Mouse (Mus musculus) MEL (cell line): ENCODE results near the gene D430041D05Rik.

Source experiments
- CTCF ChIP-seq, 3 experiments: IDR thresholded peaks in 2 of 3; conservative IDR thresholded peaks in 1 of 3; 2 replicates each; pipeline ENCODE4 v1.5.1; 2011 to 2012; ENCODE audit warnings: low read length in 3 of 3, low read depth in 2 of 3, mild to moderate bottlenecking in 2 of 3, improper control_type of control experiment in 1 of 3, inconsistent platforms in 1 of 3, mixed read lengths in 1 of 3, moderate library complexity in 1 of 3; ENCODE audit not compliant: control insufficient read depth in 1 of 3, insufficient read depth in 1 of 3, poor library complexity in 1 of 3, severe bottlenecking in 1 of 3
- ELF1 ChIP-seq: IDR thresholded peaks from 2 replicates; pipeline ENCODE4 v1.6.1; 2014; ENCODE audit warnings: low read depth, mild to moderate bottlenecking, inconsistent platforms, low read length, improper control_type of control experiment, moderate library complexity
- MAFK ChIP-seq: IDR thresholded peaks from 2 replicates; pipeline ENCODE4 v1.6.1; 2011; ENCODE audit warnings: low read depth, mild to moderate bottlenecking, low read length, improper control_type of control experiment, borderline replicate concordance
- POLR2A ChIP-seq, 2 experiments: IDR thresholded peaks; 2 replicates each; pipeline ENCODE4 v1.6.1; 2011 to 2012; ENCODE audit warnings: low read length in 2 of 2, mild to moderate bottlenecking in 2 of 2, control low read depth in 1 of 2, improper control_type of control experiment in 1 of 2, low read depth in 1 of 2, moderate library complexity in 1 of 2; ENCODE audit not compliant: control insufficient read depth in 1 of 2, insufficient read depth in 1 of 2, poor library complexity in 1 of 2

GRCm38 (mm10) chr2:104395961-104396360 is 14.9 kb downstream of the D430041D05Rik start:
- TF ChIP-seq ELF1 (no peak), POLR2A (IDR thresholded peaks at IDR 0.05; ENCODE audit: control insufficient read depth in 1 of 2, insufficient read depth in 1 of 2, low read depth in 1 of 2, low read length in 2 of 2, poor library complexity in 1 of 2) (no peak), MAFK (no peak), CTCF (IDR thresholded peaks at IDR 0.05 in 2 of 3, conservative IDR thresholded peaks at IDR 0.05 in 1 of 3; ENCODE audit: control insufficient read depth in 1 of 3, insufficient read depth in 1 of 3, low read depth in 2 of 3, low read length in 3 of 3, poor library complexity in 1 of 3, severe bottlenecking in 1 of 3) (no peak)
